Mouse (Mus musculus) MEL-GATA-1-ER (cell line): ENCODE data around the gene Wsb1.

Source experiments
- DNase-seq: peaks from one replicate; pipeline ENCODE4 v3.0.0-alpha.2; 2012; ENCODE audit warnings: low read depth; ENCODE audit errors: extremely low read depth

The Wsb1 gene

GRCm38 (mm10) chr11:79217133-79217532 is 37.3 kb downstream of the Wsb1 start:
- DNase-seq: no peak

- DNase-seq: no peak
Observed at GRCm38 (mm10) chr11:79215539-79215938, 38.9 kb downstream of the Wsb1 start.

GRCm38 (mm10) chr11:79214015-79214418 is 40.5 kb downstream of the Wsb1 start:
- DNase-seq: peak; percentile 74

DNA sequence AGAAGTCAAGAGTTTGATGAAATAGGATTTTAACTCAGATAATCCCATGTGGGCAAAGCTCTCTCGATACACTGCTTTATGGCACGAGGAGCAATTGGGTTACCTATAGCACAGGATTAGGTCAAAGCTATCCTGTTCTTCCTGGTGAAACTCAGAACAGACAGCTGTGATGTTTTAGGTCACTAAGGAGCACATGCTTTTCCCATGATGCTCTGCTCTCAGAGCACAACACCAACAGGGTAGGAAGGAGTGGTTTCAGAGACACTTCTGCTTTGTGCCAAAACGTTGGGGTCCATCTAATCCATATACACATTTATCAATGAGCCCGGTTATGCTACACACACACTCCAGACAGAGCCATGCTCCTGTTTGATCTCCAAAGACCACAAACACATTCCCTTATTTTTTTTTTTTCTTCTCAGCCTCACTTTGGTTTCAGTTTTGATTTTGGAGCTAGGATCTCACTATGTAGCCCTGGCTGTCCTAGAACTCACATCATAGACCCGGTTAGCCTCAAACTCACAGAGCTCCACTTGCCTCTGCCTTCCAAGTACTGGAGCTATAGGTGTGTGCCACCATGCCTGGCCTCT is 44.5 kb downstream of the Wsb1 start:
- DNase-seq: no peak

DNA sequence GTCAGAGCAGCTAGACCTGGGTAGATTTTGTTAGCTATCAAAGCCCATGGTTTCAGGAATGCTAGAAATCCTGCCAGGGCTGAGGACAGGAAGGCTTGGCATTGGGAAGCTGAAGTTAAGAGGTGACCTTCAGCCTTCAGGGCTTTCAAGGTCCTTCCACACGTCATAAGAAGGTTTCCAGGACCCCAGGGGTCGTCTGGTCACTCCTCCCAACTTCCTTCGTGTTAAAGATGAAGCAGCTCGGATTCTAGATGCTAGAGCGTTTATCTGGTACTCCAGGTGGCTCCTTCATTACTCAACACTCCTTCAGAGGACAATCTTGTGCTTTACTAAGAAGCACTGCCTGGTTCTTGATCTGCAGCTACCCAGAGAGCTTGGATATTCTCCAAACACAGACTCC is 45.4 kb downstream of the Wsb1 start:
- no peak for DNase-seq

- no peak for DNase-seq
Observed at GRCm38 (mm10) chr11:79208462-79208861, 46.0 kb downstream of the Wsb1 start.

DNA sequence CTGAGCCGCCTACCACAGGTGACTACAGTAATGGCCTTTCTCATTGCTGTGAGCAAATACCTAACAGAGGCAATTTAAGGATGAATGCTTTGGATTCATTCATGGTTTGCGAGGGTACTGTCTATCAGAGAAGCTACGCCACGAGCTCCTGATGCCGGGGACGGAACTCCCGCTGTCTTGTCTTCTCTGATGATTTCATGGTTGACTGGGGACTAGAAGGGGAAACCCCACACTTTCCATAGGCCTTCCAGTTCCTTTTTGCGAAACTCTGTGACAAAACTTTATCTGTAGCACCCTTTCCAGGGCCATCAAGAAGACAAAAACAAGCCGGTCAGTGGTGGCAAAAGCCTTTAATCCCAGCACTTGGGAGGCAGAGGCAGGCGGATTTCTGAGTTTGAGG is 46.8 kb downstream of the Wsb1 start:
- DNase-seq: peak; percentile 58

- DNase-seq: no peak
Observed at GRCm38 (mm10) chr11:79204444-79204843, 50.0 kb downstream of the Wsb1 start.

GRCm38 (mm10) chr11:79200502-79200901 is 54.0 kb downstream of the Wsb1 start:
- DNase-seq: no peak

- DNase-seq: no peak
Observed at GRCm38 (mm10) chr11:79198562-79198961, 55.9 kb downstream of the Wsb1 start.

DNA sequence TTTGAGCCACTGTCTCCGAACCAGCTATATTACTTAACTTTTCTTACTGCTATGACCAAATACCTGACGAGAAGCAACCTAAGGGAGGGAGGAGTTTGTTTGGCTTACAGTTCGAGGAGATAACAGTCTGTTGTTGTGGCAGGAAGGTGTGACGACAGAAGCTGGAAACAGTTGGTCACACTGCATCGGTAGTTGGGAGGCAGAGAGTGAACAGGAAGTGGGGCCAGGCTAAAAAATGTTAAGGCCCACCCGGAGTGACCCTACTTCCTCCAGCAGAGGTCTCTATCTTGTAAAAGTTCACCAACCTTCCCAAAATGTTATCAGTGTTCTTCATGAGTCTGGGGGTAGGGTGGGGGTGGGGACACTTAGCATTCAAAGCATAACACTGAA is 56.6 kb downstream of the Wsb1 start:
- peak; percentile 55 for DNase-seq

- no peak for DNase-seq
Observed at GRCm38 (mm10) chr11:79196876-79197845, 57.3 kb downstream of the Wsb1 start.

- DNase-seq: no peak
Observed at GRCm38 (mm10) chr11:79196196-79196869, 58.1 kb downstream of the Wsb1 start.

- no peak for DNase-seq
Observed at GRCm38 (mm10) chr11:79192176-79192575, 62.3 kb downstream of the Wsb1 start.

- DNase-seq: no peak
Observed at GRCm38 (mm10) chr11:79191214-79191613, 63.3 kb downstream of the Wsb1 start.

- DNase-seq: no peak
Observed at GRCm38 (mm10) chr11:79190257-79190656, 64.2 kb downstream of the Wsb1 start.
